Mouse (Mus musculus): ENCODE results near the gene Dnajb4. TPM values are rescaled to one million over a fixed set of nuclear protein-coding genes. Genes with fewer than 3 reads are reported as not detected.
"Not testable (repeated sequence)": the region's sequence is repeated elsewhere in the genome, so short reads cannot be mapped to it uniquely, and the experiment has no call there.

Dnajb4 gene
- polyA plus RNA-seq, 1 experiment from 2014 or later: 32.4 TPM

GRCm38 (mm10) chr3:152203411-152203810 lies 6.7 kb downstream of the Dnajb4 start:
- ATAC-seq (ENCODE audit: insufficient number of reproducible peaks, low FRiP score, low TSS enrichment, low read depth): no peak
- H3K9ac ChIP-seq (ENCODE audit: low read length): no peak overlapping the region
- no peaks in the 10 kb centered on the region for H3K27me3 ChIP-seq (ENCODE audit: control insufficient read depth, insufficient read depth, low read length)
- no peak overlapping the region for H3K27ac ChIP-seq (replicated peaks; ENCODE audit: low read depth, low read length)
- no peaks in the 10 kb centered on the region for H3K9me3 ChIP-seq (ENCODE audit: control insufficient read depth, low read length)
- no peaks in the 10 kb centered on the region for H3K4me1 ChIP-seq (ENCODE audit: control insufficient read depth, insufficient read depth, low read length)
- no peaks in the 10 kb centered on the region for H3K36me3 ChIP-seq (ENCODE audit: control insufficient read depth, insufficient read depth, low read length)
- DNase-seq (ENCODE audit: low spot score): no peak
- no peak overlapping the region for H3K4me2 ChIP-seq (ENCODE audit: low read depth, severe bottlenecking)
- H3K4me3 ChIP-seq (ENCODE audit: low read depth, low read length): no peak overlapping the region
- 89% methylated on average over 6 of the region's 6 CpGs for WGBS

GRCm38 (mm10) chr3:152202942-152203341 lies 7.2 kb downstream of the Dnajb4 start:
- Histone ChIP-seq H3K9me3 (ENCODE audit: control insufficient read depth, low read length) (no peaks in the 10 kb centered on the region), H3K36me3 (ENCODE audit: control insufficient read depth, insufficient read depth, low read length) (no peaks in the 10 kb centered on the region), H3K9ac (ENCODE audit: low read length) (no peak overlapping the region), H3K4me1 (ENCODE audit: control insufficient read depth, insufficient read depth, low read length) (no peaks in the 10 kb centered on the region), H3K4me3 (ENCODE audit: low read depth, low read length) (no peak overlapping the region), H3K27me3 (ENCODE audit: control insufficient read depth, insufficient read depth, low read length) (no peaks in the 10 kb centered on the region), H3K27ac (replicated peaks; ENCODE audit: low read depth, low read length) (no peak overlapping the region), H3K4me2 (ENCODE audit: low read depth, severe bottlenecking) (no peak overlapping the region)
- ATAC-seq (ENCODE audit: insufficient number of reproducible peaks, low FRiP score, low TSS enrichment, low read depth) (no peak), DNase-seq (ENCODE audit: low spot score) (no peak)

- ATAC-seq (ENCODE audit: insufficient number of reproducible peaks, low FRiP score, low TSS enrichment, low read depth) (no peak), DNase-seq (ENCODE audit: low spot score) (no peak)
- Histone ChIP-seq H3K4me2 (ENCODE audit: low read depth, severe bottlenecking) (no peak overlapping the region), H3K36me3 (ENCODE audit: control insufficient read depth, insufficient read depth, low read length) (no peaks in the 10 kb centered on the region), H3K27ac (replicated peaks; ENCODE audit: low read depth, low read length) (no peak overlapping the region), H3K4me3 (ENCODE audit: low read depth, low read length) (no peak overlapping the region), H3K4me1 (ENCODE audit: control insufficient read depth, insufficient read depth, low read length) (no peaks in the 10 kb centered on the region), H3K9ac (ENCODE audit: low read length) (no peak overlapping the region), H3K9me3 (ENCODE audit: control insufficient read depth, low read length) (no peaks in the 10 kb centered on the region), H3K27me3 (ENCODE audit: control insufficient read depth, insufficient read depth, low read length) (no peaks in the 10 kb centered on the region)
- WGBS: 57% methylated on average over 2 of the region's 2 CpGs
Observed at GRCm38 (mm10) chr3:152201651-152202050, 8.5 kb downstream of the Dnajb4 start.

GRCm38 (mm10) chr3:152201181-152201580 lies 8.9 kb downstream of the Dnajb4 start:
- WGBS: 85% methylated on average over 3 of the region's 3 CpGs
- Histone ChIP-seq H3K4me3 (ENCODE audit: low read depth, low read length) (no peak overlapping the region), H3K36me3 (ENCODE audit: control insufficient read depth, insufficient read depth, low read length) (no peaks in the 10 kb centered on the region), H3K4me1 (ENCODE audit: control insufficient read depth, insufficient read depth, low read length) (no peaks in the 10 kb centered on the region), H3K27ac (replicated peaks; ENCODE audit: low read depth, low read length) (no peak overlapping the region), H3K27me3 (ENCODE audit: control insufficient read depth, insufficient read depth, low read length) (no peaks in the 10 kb centered on the region), H3K9ac (ENCODE audit: low read length) (no peak overlapping the region), H3K4me2 (ENCODE audit: low read depth, severe bottlenecking) (no peak overlapping the region), H3K9me3 (ENCODE audit: control insufficient read depth, low read length) (no peaks in the 10 kb centered on the region)
- ATAC-seq (ENCODE audit: insufficient number of reproducible peaks, low FRiP score, low TSS enrichment, low read depth) (no peak), DNase-seq (ENCODE audit: low spot score) (no peak)

DNA sequence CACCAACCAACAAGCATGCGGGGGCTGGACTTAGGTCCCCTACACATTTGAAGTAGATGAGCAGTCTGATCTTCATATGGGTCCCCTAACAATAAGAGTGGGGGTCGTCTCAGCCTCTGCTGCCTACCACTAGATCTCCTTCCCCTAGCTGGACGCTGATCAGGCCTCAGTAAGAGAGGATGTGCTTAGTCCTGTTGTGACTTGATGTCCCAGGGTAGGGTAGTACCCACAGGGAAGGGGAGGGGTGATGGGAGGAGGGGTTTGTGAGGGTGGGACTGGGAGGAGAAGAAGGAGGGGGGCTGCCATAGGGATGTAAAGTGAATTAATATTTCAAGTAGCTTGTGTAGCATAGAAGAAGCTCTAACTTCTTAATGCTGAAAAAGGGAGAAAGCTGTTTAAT lies 11.0 kb downstream of the Dnajb4 start:
- WGBS: 71% methylated on average over 3 of the region's 3 CpGs
- ATAC-seq (ENCODE audit: insufficient number of reproducible peaks, low FRiP score, low TSS enrichment, low read depth): no peak
- no peaks in the 10 kb centered on the region for H3K4me1 ChIP-seq (ENCODE audit: control insufficient read depth, insufficient read depth, low read length)

GRCm38 (mm10) chr3:152197246-152197645 lies 12.9 kb downstream of the Dnajb4 start:
- H3K4me1 ChIP-seq (ENCODE audit: control insufficient read depth, insufficient read depth, low read length); H3K27ac ChIP-seq (replicated peaks; ENCODE audit: low read depth, low read length); H3K36me3 ChIP-seq (ENCODE audit: control insufficient read depth, insufficient read depth, low read length); H3K9me3 ChIP-seq (ENCODE audit: control insufficient read depth, low read length); DNase-seq (ENCODE audit: low spot score); H3K4me3 ChIP-seq (ENCODE audit: low read depth, low read length); H3K27me3 ChIP-seq (ENCODE audit: control insufficient read depth, insufficient read depth, low read length); ATAC-seq (ENCODE audit: insufficient number of reproducible peaks, low FRiP score, low TSS enrichment, low read depth); H3K4me2 ChIP-seq (ENCODE audit: low read depth, severe bottlenecking); H3K9ac ChIP-seq (ENCODE audit: low read length): not testable (repeated sequence)
- WGBS: 22% methylated on average over 2 of the region's 2 CpGs

More for the DNA sequence above, 11.0 kb downstream of the Dnajb4 start:
- H3K36me3 ChIP-seq (ENCODE audit: control insufficient read depth, insufficient read depth, low read length): no peaks in the 10 kb centered on the region
- no peak overlapping the region for H3K4me3 ChIP-seq (ENCODE audit: low read depth, low read length)
- no peaks in the 10 kb centered on the region for H3K9me3 ChIP-seq (ENCODE audit: control insufficient read depth, low read length)
- no peak overlapping the region for H3K4me2 ChIP-seq (ENCODE audit: low read depth, severe bottlenecking)
- H3K9ac ChIP-seq (ENCODE audit: low read length): no peak overlapping the region
- H3K27me3 ChIP-seq (ENCODE audit: control insufficient read depth, insufficient read depth, low read length): no peaks in the 10 kb centered on the region
- H3K27ac ChIP-seq (replicated peaks; ENCODE audit: low read depth, low read length): no peak overlapping the region
- no peak for DNase-seq (ENCODE audit: low spot score)

- H3K4me1 ChIP-seq (ENCODE audit: control insufficient read depth, insufficient read depth, low read length): no peaks in the 10 kb centered on the region
- peak overlapping the region; percentile 38; the same call in 1 of the 2 replicates for H3K27ac ChIP-seq (replicated peaks; ENCODE audit: low read depth, low read length)
- H3K9me3 ChIP-seq (ENCODE audit: control insufficient read depth, low read length): no peaks in the 10 kb centered on the region
- H3K36me3 ChIP-seq (ENCODE audit: control insufficient read depth, insufficient read depth, low read length): no peaks in the 10 kb centered on the region
- peak overlapping the region; percentile 52 for H3K4me2 ChIP-seq (ENCODE audit: low read depth, severe bottlenecking)
- DNase-seq (ENCODE audit: low spot score): peak; percentile 80
- WGBS: under 1% methylated on average over 17 of the region's 17 CpGs
- ATAC-seq (ENCODE audit: insufficient number of reproducible peaks, low FRiP score, low TSS enrichment, low read depth): peak; percentile 92
- peak overlapping the region; percentile 49 for H3K4me3 ChIP-seq (ENCODE audit: low read depth, low read length)
- H3K27me3 ChIP-seq (ENCODE audit: control insufficient read depth, insufficient read depth, low read length): no peaks in the 10 kb centered on the region
- H3K9ac ChIP-seq (ENCODE audit: low read length): peak overlapping the region; percentile 62
Observed at GRCm38 (mm10) chr3:152193635-152194097, 16.4 kb downstream of the Dnajb4 start.

GRCm38 (mm10) chr3:152193177-152193576 lies 16.9 kb downstream of the Dnajb4 start:
- peak overlapping the region; percentile 52 for H3K4me2 ChIP-seq (ENCODE audit: low read depth, severe bottlenecking)
- H3K9ac ChIP-seq (ENCODE audit: low read length): peak overlapping the region; percentile 62
- H3K27ac ChIP-seq (replicated peaks; ENCODE audit: low read depth, low read length): peak overlapping the region; percentile 38; the same call in 1 of the 2 replicates
- DNase-seq (ENCODE audit: low spot score) (no peak), ATAC-seq (ENCODE audit: insufficient number of reproducible peaks, low FRiP score, low TSS enrichment, low read depth) (no peak)
- no peaks in the 10 kb centered on the region for H3K4me1 ChIP-seq (ENCODE audit: control insufficient read depth, insufficient read depth, low read length)
- no peaks in the 10 kb centered on the region for H3K27me3 ChIP-seq (ENCODE audit: control insufficient read depth, insufficient read depth, low read length)
- H3K4me3 ChIP-seq (ENCODE audit: low read depth, low read length): peak overlapping the region; percentile 49
- 21% methylated on average over 7 of the region's 7 CpGs for WGBS
- H3K36me3 ChIP-seq (ENCODE audit: control insufficient read depth, insufficient read depth, low read length): no peaks in the 10 kb centered on the region
- H3K9me3 ChIP-seq (ENCODE audit: control insufficient read depth, low read length): no peaks in the 10 kb centered on the region
